Mouse (Mus musculus) CH12.LX (cell line): ENCODE results near the gene Notum. TPM values are rescaled to one million over a fixed set of nuclear protein-coding genes. Genes with fewer than 3 reads are reported as not detected.

Experiments used
- DNase-seq: peaks from one replicate; pipeline ENCODE4 v3.0.0-alpha.2; 2013; ENCODE audit errors: extremely low read depth
- H3K27ac ChIP-seq: 2 replicates; pipeline ENCODE4 v1.5.1; 2012; ENCODE audit warnings: low read depth, mild to moderate bottlenecking, control low read depth, moderate library complexity; ENCODE audit not compliant: insufficient read depth
- H3K27me3 ChIP-seq: replicated peaks from 2 replicates; pipeline ENCODE3; 2012; ENCODE audit warnings: inconsistent platforms
- H3K36me3 ChIP-seq, 2 experiments: replicated peaks in 1 of 2; 2 replicates each; pipeline versions ENCODE3 to v1.6.1; 2012; ENCODE audit warnings: inconsistent platforms in 1 of 2, low read length in 1 of 2, mild to moderate bottlenecking in 1 of 2, mixed read lengths in 1 of 2, moderate library complexity in 1 of 2; ENCODE audit not compliant: control insufficient read depth in 1 of 2, insufficient read depth in 1 of 2
- H3K4me1 ChIP-seq, 2 experiments: 2 replicates each; pipeline ENCODE4 v1.6.1; 2012; ENCODE audit warnings: inconsistent platforms in 1 of 2, moderate library complexity in 1 of 2; ENCODE audit not compliant: insufficient read depth in 2 of 2, control insufficient read depth in 1 of 2
- H3K4me2 ChIP-seq: 2 replicates; pipeline ENCODE4 v1.6.1; 2012; ENCODE audit warnings: low read depth, mild to moderate bottlenecking, control low read depth; ENCODE audit not compliant: poor library complexity, insufficient read depth, severe bottlenecking
- H3K4me3 ChIP-seq, 3 experiments: fragments of 150-350 bp in 1 of 3; sonication (generic) in 1 of 3; replicated peaks in 1 of 3; 2 replicates each; pipeline versions ENCODE3 to v1.5.1; 2011 to 2012; ENCODE audit warnings: low read depth in 2 of 3, low read length in 2 of 3, mild to moderate bottlenecking in 2 of 3, moderate library complexity in 2 of 3, control low read depth in 1 of 3, improper control_type of control experiment in 1 of 3, inconsistent platforms in 1 of 3, mixed read lengths in 1 of 3; ENCODE audit not compliant: poor library complexity in 1 of 3
- H3K79me2 ChIP-seq: replicated peaks from 2 replicates; pipeline ENCODE4 v1.6.1; 2012; ENCODE audit warnings: mild to moderate bottlenecking, moderate library complexity; ENCODE audit not compliant: control insufficient read depth, poor library complexity, insufficient read depth, severe bottlenecking; ENCODE audit errors: extremely low read depth
- H3K9ac ChIP-seq: 2 replicates; pipeline ENCODE4 v1.6.1; 2012; ENCODE audit warnings: low read depth, mild to moderate bottlenecking, control low read depth, moderate library complexity; ENCODE audit not compliant: insufficient read depth
- H3K9me3 ChIP-seq: replicated peaks from 2 replicates; pipeline ENCODE3; 2012; ENCODE audit warnings: low read length, inconsistent platforms, mixed read lengths
- CHD2 ChIP-seq: IDR thresholded peaks from 2 replicates; pipeline ENCODE4 v1.6.1; 2011; ENCODE audit warnings: low read length, improper control_type of control experiment
- CTCF ChIP-seq, 2 experiments: IDR thresholded peaks in 1 of 2; conservative IDR thresholded peaks in 1 of 2; 2 replicates each; pipeline ENCODE4 v1.5.1; 2011 to 2012; ENCODE audit warnings: low read depth in 2 of 2, low read length in 2 of 2, improper control_type of control experiment in 1 of 2, inconsistent platforms in 1 of 2, mild to moderate bottlenecking in 1 of 2, moderate library complexity in 1 of 2
- EP300 ChIP-seq: IDR thresholded peaks from 2 replicates; pipeline ENCODE4 v1.6.1; 2011; ENCODE audit warnings: low read length, improper control_type of control experiment
- HCFC1 ChIP-seq: IDR thresholded peaks from 2 replicates; pipeline ENCODE4 v1.6.1; 2012; ENCODE audit warnings: low read depth, mild to moderate bottlenecking, inconsistent platforms, low read length, improper control_type of control experiment
- IRF4 ChIP-seq: IDR thresholded peaks from 2 replicates; pipeline ENCODE4 v1.6.1; 2014; ENCODE audit warnings: low read depth, mild to moderate bottlenecking, inconsistent platforms, low read length, improper control_type of control experiment
- JUND ChIP-seq: conservative IDR thresholded peaks from 2 replicates; pipeline ENCODE4 v1.6.1; 2011; ENCODE audit warnings: low read depth, low read length, improper control_type of control experiment
- MAFK ChIP-seq: IDR thresholded peaks from 2 replicates; pipeline ENCODE4 v1.6.1; 2011; ENCODE audit warnings: low read length, improper control_type of control experiment; ENCODE audit not compliant: insufficient replicate concordance
- MAZ ChIP-seq: IDR thresholded peaks from 2 replicates; pipeline ENCODE4 v1.6.1; 2012; ENCODE audit warnings: low read depth, mild to moderate bottlenecking, inconsistent platforms, low read length, improper control_type of control experiment, moderate library complexity
- MXI1 ChIP-seq: IDR thresholded peaks from 2 replicates; pipeline ENCODE4 v1.6.1; 2011; ENCODE audit warnings: mild to moderate bottlenecking, low read depth, low read length, improper control_type of control experiment
- NRF1 ChIP-seq: IDR thresholded peaks from 2 replicates; pipeline ENCODE4 v1.6.1; 2014; ENCODE audit warnings: low read depth, mild to moderate bottlenecking, inconsistent platforms, low read length, improper control_type of control experiment, moderate library complexity
- POLR2A ChIP-seq: IDR thresholded peaks from 2 replicates; pipeline ENCODE4 v1.6.1; 2011; ENCODE audit warnings: low read depth, mild to moderate bottlenecking, improper control_type of control experiment, low read length
- POLR2AphosphoS2 ChIP-seq: IDR thresholded peaks from 2 replicates; pipeline ENCODE4 v1.6.1; 2011; ENCODE audit warnings: low read depth, low read length, improper control_type of control experiment
- RAD21 ChIP-seq: IDR thresholded peaks from 2 replicates; pipeline ENCODE4 v1.6.1; 2011; ENCODE audit warnings: low read depth, mild to moderate bottlenecking, low read length, improper control_type of control experiment, moderate library complexity
- SMC3 ChIP-seq: IDR thresholded peaks from 2 replicates; pipeline ENCODE4 v1.6.1; 2011; ENCODE audit warnings: low read depth, low read length, improper control_type of control experiment
- TBP ChIP-seq: conservative IDR thresholded peaks from 2 replicates; pipeline ENCODE4 v1.6.1; 2011; ENCODE audit warnings: low read depth, low read length, improper control_type of control experiment
- USF1 ChIP-seq: IDR thresholded peaks from 2 replicates; pipeline ENCODE4 v1.6.1; 2014; ENCODE audit warnings: low read depth, mild to moderate bottlenecking, inconsistent platforms, low read length, improper control_type of control experiment
- ZC3H11A ChIP-seq: IDR thresholded peaks from 2 replicates; pipeline ENCODE4 v1.6.1; 2012; ENCODE audit warnings: low read depth, mild to moderate bottlenecking, inconsistent platforms, low read length, improper control_type of control experiment
- ZKSCAN1 ChIP-seq: IDR thresholded peaks from 2 replicates; pipeline ENCODE4 v1.6.1; 2012; ENCODE audit warnings: low read depth, inconsistent platforms, low read length, improper control_type of control experiment, borderline replicate concordance
- ZNF384 ChIP-seq: IDR thresholded peaks from 2 replicates; pipeline ENCODE4 v1.6.1; 2012; ENCODE audit warnings: low read depth, low read length, improper control_type of control experiment, inconsistent platforms
- dilution Hi-C: fragments of 300-500 bp; cut with MboI; formaldehyde crosslinking; loops from 2 replicates; pipeline ENCODE4 v1.14.3; 2020; ENCODE audit warnings: low sequenced_read_pairs; ENCODE audit not compliant: extremely low pct_unique_long_range_greater_than_20kb, extremely low pct_ligation_motif_present
- in situ Hi-C: fragments of 300-500 bp; cut with MboI; formaldehyde crosslinking; loops from 3 replicates; pipeline ENCODE4 v1.14.3; 2019; ENCODE audit warnings: low sequenced_read_pairs, low pct_ligation_motif_present, low pct_unique_long_range_greater_than_20kb, mixed read lengths
- polyA plus RNA-seq: library from polyadenylated mRNA; unstranded; fragments of >175 nt; gene quantifications from 2 replicates; pipeline ENCODE4 v1.2.1, GENCODE M21; 2012; ENCODE audit warnings: low read depth; ENCODE audit not compliant: insufficient read length
- total RNA-seq, 2 experiments: library from RNA; depleted of rRNA; stranded (reverse); fragments of 300-350 nt in 1 of 2; fragments of >200 nt in 1 of 2; gene quantifications; 2 replicates each; pipeline ENCODE4 v1.2.3; 2012 to 2014

The Notum gene
- total and polyA plus RNA-seq, 3 experiments, result not detected

DNA sequence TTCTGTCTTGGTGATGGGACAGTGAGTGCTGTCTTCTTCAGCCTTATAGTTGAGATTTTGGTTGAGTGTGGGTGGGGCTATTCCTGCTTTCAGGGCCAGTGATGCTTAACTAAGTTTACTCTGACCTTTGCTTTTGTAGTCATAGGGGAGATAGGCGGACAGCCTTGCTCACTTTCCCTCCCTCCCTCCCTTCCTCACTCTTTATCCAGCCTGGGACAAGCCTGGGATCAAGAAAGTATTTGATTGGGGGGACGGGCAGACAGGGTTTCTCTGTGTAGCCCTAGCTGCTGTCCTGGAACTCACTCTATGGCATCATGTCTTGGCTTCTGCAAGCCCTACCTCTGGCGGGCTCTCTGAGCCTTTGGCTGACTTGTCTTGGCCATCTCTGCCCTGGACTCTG lies 32.5 kb upstream of the Notum start:
- TF ChIP-seq USF1 (no peak), ZNF384 (no peak), POLR2AphosphoS2 (no peak), IRF4 (no peak), MXI1 (no peak), EP300 (no peak), MAZ (no peak), NRF1 (no peak), CTCF (conservative IDR thresholded peaks at IDR 0.05 in 1 of 2, IDR thresholded peaks at IDR 0.05 in 1 of 2; ENCODE audit: low read depth in 2 of 2, low read length in 2 of 2) (no peak), JUND (no peak), HCFC1 (no peak), ZKSCAN1 (no peak), CHD2 (no peak), MAFK (no peak), POLR2A (no peak), ZC3H11A (no peak), RAD21 (no peak)
- TF ChIP-seq, all 38 proteins: peak for 0
- Histone ChIP-seq H3K27me3 (no peaks in the 10 kb centered on the region), H3K9me3 (peaks cover 8% of the 10 kb centered on the region), H3K79me2 (no peaks in the 10 kb centered on the region), H3K4me2 (no peak overlapping the region), H3K4me3 (no peak overlapping the region), H3K36me3 (peaks cover 52 to 93% of the 10 kb centered on the region in 2 experiments), H3K4me1 (0 out of 4 replicates have a peak, but pooled peaks cover 0 to 2% of the 10 kb centered on the region in 2 experiments), H3K27ac (no peak overlapping the region), H3K9ac (no peak overlapping the region)
- DNase-seq, result no peak
- dilution Hi-C loops (no loop called here), in situ Hi-C loops (no loop called here)

GRCm38 (mm10) chr11:120692471-120693011 lies 31.6 kb upstream of the Notum start:
- H3K4me3 ChIP-seq, result no peak overlapping the region
- H3K27me3 ChIP-seq, result no peaks in the 10 kb centered on the region
- H3K4me1 ChIP-seq, result no peaks in the 10 kb centered on the region
- dilution Hi-C loops, result no loop called here
- no peak for TF ChIP-seq SMC3
- no peak for TF ChIP-seq TBP
- TF ChIP-seq HCFC1, result no peak
- no peak for TF ChIP-seq MAFK
- in situ Hi-C loops, result no loop called here
- DNase-seq, result no peak
- no peak overlapping the region for H3K27ac ChIP-seq
- H3K9ac ChIP-seq, result no peak overlapping the region
- peaks cover 8% of the 10 kb centered on the region for H3K9me3 ChIP-seq
- no peak overlapping the region for H3K4me2 ChIP-seq
- H3K36me3 ChIP-seq, result peaks cover 55 to 92% of the 10 kb centered on the region in 2 experiments
- H3K79me2 ChIP-seq, result no peaks in the 10 kb centered on the region
